Mouse (Mus musculus) monocyte, adult 5-6 weeks (primary cell): ENCODE measurements around the gene Helb. TPM values are rescaled to one million over a fixed set of nuclear protein-coding genes. Genes with fewer than 3 reads are reported as not detected.

Experiments
- total RNA-seq: library from RNA; stranded (forward); fragments of 200-1000, 200-491, 200-594 nt; gene quantifications from 3 replicates; pipeline ENCODE4 v1.2.3, GENCODE M21; 2017

The Helb gene
- total RNA-seq, 1 experiment from 2014 or later: 36.8 TPM

Other genes with a start within 250 kb of the Helb start
- gene Tmbim4, start 88.6 kb upstream of the Helb start, total RNA-seq: 150 to 178 TPM (median 170 TPM) in 3 replicates
- gene Irak3, start 89.1 kb upstream of the Helb start, total RNA-seq: 30.9 to 31.9 TPM (median 31.4 TPM) in 3 replicates
- 57.4 to 79.1 TPM (median 74.2 TPM) in 3 replicates for gene Llph, start 114.1 kb upstream of the Helb start, total RNA-seq